Mouse (Mus musculus): ENCODE data around the gene Tbc1d30. TPM values are rescaled to one million over a fixed set of nuclear protein-coding genes. Genes with fewer than 3 reads are reported as not detected.

The Tbc1d30 gene
- total RNA-seq (2023), result 0.28 and 1.2 TPM in 2 replicates

DNA sequence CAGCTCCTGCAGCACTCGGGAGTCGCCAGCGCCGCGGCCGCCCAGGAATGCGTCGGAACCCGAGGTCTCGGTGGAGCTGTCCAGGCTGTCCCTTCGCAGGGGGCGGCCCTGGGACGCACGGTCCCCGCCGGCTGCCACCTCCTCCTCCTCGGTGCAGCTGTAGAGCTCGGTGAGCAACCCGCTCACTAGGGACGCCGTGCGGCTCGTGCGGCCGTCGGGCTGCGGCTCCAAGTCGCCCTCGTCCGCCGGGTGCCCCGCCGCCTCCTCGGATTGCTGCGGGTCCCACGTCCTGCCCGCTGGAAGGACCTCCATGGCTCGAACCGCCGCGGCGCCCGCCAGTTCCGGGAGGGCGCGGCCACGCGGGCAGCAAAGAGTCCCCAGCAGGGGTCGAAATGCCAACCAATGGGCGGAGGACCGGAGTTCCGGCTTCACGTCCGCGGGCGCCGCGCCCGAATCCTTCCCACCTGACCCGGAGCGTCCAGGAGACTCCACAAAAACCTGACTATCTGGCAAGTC is at the start of gene Tbc1d30:
Gene Tbc1d30, minus strand, starts transcription at position 213 of the 516 bp plus-strand sequence.

DNA sequence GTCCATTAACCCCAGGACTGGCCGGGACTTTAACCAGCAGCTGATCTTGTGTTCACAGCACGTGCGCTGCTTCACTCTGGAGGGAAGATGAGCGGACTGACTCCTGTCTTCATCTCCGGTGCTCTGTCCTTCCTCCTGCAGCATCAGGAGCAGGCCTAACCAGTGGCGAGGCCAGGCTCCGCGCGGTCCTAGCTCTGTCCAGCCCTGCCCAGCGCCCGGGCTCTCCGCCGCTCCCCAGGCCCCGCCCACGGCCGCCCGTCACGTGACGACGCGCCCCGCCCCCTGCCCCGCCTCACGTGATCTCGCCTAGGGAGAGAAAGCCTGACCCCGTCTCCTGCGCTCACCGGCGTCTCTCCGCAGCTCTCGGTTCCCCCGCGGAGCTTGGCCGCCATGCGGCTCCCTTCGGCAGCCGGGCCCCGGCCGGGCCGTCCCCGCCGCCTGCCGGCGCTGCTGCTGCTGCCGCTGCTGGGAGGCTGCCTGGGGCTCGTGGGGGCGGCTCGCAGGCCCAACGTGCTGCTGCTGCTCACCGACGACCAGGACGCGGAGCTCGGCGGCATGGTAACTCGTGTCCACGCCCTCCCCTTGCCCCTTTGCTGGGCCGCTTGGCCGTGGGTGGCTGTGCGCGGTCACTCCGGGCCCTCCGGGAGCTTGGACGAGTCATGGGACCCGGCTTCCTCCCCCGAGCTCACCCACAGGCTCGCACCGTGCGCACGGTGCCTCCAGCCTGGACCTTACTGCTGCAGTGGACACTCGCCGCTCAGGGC is 13.9 kb upstream of the Tbc1d30 start, which contains the start of gene Gns:
Gene Gns, plus strand, starts transcription at position 290 of the 764 bp plus-strand sequence.

Other genes starting within 250 kb of the Tbc1d30 start
- 228 and 327 TPM in 2 replicates for gene Gns, start 13.8 kb upstream of the Tbc1d30 start, total RNA-seq (2023)
- gene Rassf3, start 125.1 kb upstream of the Tbc1d30 start, total RNA-seq (2023), result 175 and 217 TPM in 2 replicates
- 59.1 and 77.8 TPM in 2 replicates for gene Tbk1, start 235.5 kb upstream of the Tbc1d30 start, total RNA-seq (2023)